Mouse (Mus musculus) G1E (cell line): Measurements from ENCODE around the gene Tmem231. TPM values are rescaled to one million over a fixed set of nuclear protein-coding genes. Genes with fewer than 3 reads are reported as not detected.

Source experiments
- ATAC-seq: 2 replicates; pipeline ENCODE4 v1.8.0; 2016; ENCODE audit warnings: mild to moderate bottlenecking; ENCODE audit not compliant: insufficient number of reproducible peaks, poor library complexity, low FRiP score, severe bottlenecking; ENCODE audit errors: extremely low read depth
- DNase-seq: peaks from one replicate; pipeline ENCODE4 v3.0.0; 2012; ENCODE audit warnings: low spot score
- H3K27me3 ChIP-seq: 2 replicates; pipeline ENCODE4 v1.6.1; 2012; ENCODE audit warnings: mild to moderate bottlenecking, low read length, inconsistent platforms; ENCODE audit not compliant: insufficient read depth
- H3K36me3 ChIP-seq: replicated peaks from 2 replicates; pipeline ENCODE3; 2012; ENCODE audit warnings: mild to moderate bottlenecking, inconsistent platforms
- H3K4me1 ChIP-seq: 2 replicates; pipeline ENCODE4 v1.6.1; 2012; ENCODE audit warnings: low read depth, low read length, inconsistent platforms, mixed read lengths; ENCODE audit not compliant: insufficient read depth
- H3K4me3 ChIP-seq: 2 replicates; pipeline ENCODE4 v1.5.1; 2012; ENCODE audit warnings: low read depth, mild to moderate bottlenecking, inconsistent platforms, low read length, moderate library complexity, mixed read lengths
- H3K9me3 ChIP-seq: replicated peaks from 2 replicates; pipeline ENCODE4 v1.6.1; 2012; ENCODE audit warnings: inconsistent platforms
- CTCF ChIP-seq: IDR thresholded peaks from 2 replicates; pipeline ENCODE4 v1.5.1; 2012; ENCODE audit warnings: low read depth, low read length, inconsistent platforms, mixed read lengths
- GATA1 ChIP-seq: IDR thresholded peaks from 2 replicates; pipeline ENCODE4 v1.6.1; 2012; ENCODE audit warnings: borderline replicate concordance, low read length, inconsistent platforms, mixed read lengths
- GATA2 ChIP-seq: IDR thresholded peaks from 2 replicates; pipeline ENCODE4 v1.6.1; 2012; ENCODE audit warnings: low read depth, low read length, inconsistent platforms, borderline replicate concordance
- POLR2AphosphoS5 ChIP-seq: IDR thresholded peaks from 2 replicates; pipeline ENCODE4 v1.6.1; 2012; ENCODE audit warnings: low read depth, low read length, inconsistent platforms; ENCODE audit not compliant: insufficient replicate concordance
- TAL1 ChIP-seq: conservative IDR thresholded peaks from 2 replicates; pipeline ENCODE4 v1.6.1; 2012; ENCODE audit warnings: low read depth, low read length, inconsistent platforms, mixed read lengths
- polyA plus RNA-seq: library from polyadenylated mRNA; stranded (reverse); fragments of >175 nt; gene quantifications from 2 replicates; pipeline ENCODE4 v1.2.3, GENCODE M21; 2012
- total RNA-seq, 2 experiments: library from RNA; stranded (forward) in 1 of 2; stranded (reverse) in 1 of 2; fragments of 200-1000 nt in 1 of 2; fragments of >200 nt in 1 of 2; fragmentation: Nextera tagmentation in 1 of 2; gene quantifications; 2 replicates each; pipeline ENCODE4 v1.2.3; 2014 to 2017

The Tmem231 gene
- total and polyA plus RNA-seq, 3 experiments, result 8.8 to 15.2 (median 8.9) TPM

DNA sequence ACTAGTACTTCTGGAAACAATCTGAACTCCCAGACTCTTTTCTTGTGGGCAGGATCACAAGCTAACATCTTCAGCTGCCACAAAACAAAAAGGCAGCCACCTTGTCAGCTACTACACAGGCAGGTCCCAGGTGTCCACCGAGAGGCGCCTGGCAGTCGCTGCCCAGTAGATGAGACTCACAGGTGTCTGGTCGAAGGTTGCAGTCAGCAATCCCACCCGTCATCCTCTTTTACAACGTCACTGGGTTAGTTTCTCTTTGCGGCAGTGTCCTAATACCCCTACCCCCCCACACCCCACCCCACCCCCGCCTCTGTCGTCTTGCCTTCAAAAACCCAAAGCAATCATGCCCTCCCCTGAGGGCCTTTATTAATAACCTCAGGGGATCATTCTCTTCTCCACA is 57.9 kb downstream of the Tmem231 start:
- H3K27me3 ChIP-seq, result no peaks in the 10 kb centered on the region
- peaks cover 25% of the 10 kb centered on the region for H3K4me1 ChIP-seq
- DNase-seq (peak; percentile 26), ATAC-seq (no peak)
- TF ChIP-seq TAL1 (no peak), GATA2 (no peak), CTCF (no peak), POLR2AphosphoS5 (no peak), GATA1 (no peak)
- H3K4me3 ChIP-seq, result peak overlapping the region; percentile 88
- H3K9me3 ChIP-seq, result no peaks in the 10 kb centered on the region
- peaks cover 17% of the 10 kb centered on the region for H3K36me3 ChIP-seq

DNA sequence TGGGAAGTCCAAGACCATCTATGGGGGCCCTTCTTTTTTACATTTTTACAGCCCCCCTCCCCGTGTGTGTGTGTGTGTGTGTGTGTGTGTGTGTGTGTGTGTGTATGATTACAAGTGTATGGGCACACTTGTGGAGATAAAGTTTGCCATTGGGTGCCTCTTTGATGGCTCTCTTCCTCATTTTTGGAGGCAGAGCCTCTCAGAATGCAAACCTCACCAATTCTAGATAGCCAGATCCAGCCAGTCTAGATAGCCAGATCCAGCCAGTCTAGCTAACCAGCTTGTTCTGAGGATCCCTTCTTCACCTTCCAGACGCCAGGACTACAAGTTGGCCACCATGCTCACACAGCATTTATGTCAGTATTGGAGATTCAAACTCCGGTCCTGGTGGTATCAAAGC is 62.4 kb downstream of the Tmem231 start:
- TF ChIP-seq GATA1, result no peak
- no peak for TF ChIP-seq CTCF
- TF ChIP-seq TAL1, result no peak
- TF ChIP-seq GATA2, result no peak
- DNase-seq (no peak), ATAC-seq (no peak)
- no peaks in the 10 kb centered on the region for H3K27me3 ChIP-seq
- H3K4me1 ChIP-seq, result peaks cover 17% of the 10 kb centered on the region
- H3K36me3 ChIP-seq, result peaks cover 37% of the 10 kb centered on the region
- H3K4me3 ChIP-seq, result no peak overlapping the region
- no peaks in the 10 kb centered on the region for H3K9me3 ChIP-seq

DNA sequence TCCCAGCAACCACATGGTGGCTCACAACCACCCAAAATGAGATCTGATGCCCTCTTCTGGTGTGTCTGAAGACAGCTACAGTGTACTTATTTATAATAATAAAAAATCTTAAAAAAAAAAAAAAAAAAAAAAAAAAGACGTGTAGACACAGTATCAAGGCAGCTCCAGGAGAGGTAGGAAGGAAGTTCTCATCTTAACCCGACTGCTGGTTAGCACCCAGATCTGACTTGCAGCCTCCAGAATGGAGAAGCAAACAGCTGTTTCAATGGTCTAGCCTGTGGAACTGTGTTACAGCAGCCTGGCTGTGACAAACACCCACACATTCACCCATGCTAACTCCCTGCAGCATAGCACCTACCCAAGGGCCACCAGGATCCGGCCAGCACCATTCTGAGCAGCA is 63.3 kb downstream of the Tmem231 start:
- TF ChIP-seq TAL1, result no peak
- no peak for TF ChIP-seq CTCF
- no peak for TF ChIP-seq POLR2AphosphoS5
- no peak for TF ChIP-seq GATA2
- TF ChIP-seq GATA1, result no peak
- no peak for ATAC-seq
- no peak overlapping the region for H3K4me3 ChIP-seq
- peaks cover 9% of the 10 kb centered on the region for H3K4me1 ChIP-seq
- no peaks in the 10 kb centered on the region for H3K9me3 ChIP-seq
- H3K36me3 ChIP-seq, result peaks cover 44% of the 10 kb centered on the region
- DNase-seq, result no peak
- H3K27me3 ChIP-seq, result no peaks in the 10 kb centered on the region

DNA sequence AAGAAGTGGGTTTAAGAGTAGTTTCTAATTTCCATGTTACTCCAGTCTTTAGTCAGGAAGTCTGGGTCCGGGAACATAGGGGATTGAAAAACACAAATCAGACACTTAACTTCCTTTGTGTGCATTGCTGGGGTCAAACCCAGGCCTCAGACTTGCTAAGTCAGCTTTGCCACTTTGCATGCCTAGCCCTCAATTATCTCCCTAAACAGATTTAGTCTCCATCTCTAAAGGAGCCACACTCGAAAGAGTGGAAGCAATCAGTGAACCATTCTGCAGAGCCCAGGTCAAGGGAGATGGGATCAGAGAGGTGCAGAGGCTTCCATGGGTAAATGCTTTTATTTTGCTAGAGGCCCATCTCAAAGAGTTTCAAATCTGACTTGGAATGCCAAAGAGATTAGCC is 65.0 kb downstream of the Tmem231 start:
- Histone ChIP-seq H3K27me3 (no peaks in the 10 kb centered on the region), H3K36me3 (peaks cover 43% of the 10 kb centered on the region), H3K4me3 (no peak overlapping the region), H3K4me1 (peaks cover 5% of the 10 kb centered on the region; the same call in 1 of the 2 replicates), H3K9me3 (no peaks in the 10 kb centered on the region)
- DNase-seq (no peak), ATAC-seq (no peak)
- TF ChIP-seq GATA1, result no peak
- no peak for TF ChIP-seq CTCF
- no peak for TF ChIP-seq TAL1
- no peak for TF ChIP-seq GATA2
- no peak for TF ChIP-seq POLR2AphosphoS5

DNA sequence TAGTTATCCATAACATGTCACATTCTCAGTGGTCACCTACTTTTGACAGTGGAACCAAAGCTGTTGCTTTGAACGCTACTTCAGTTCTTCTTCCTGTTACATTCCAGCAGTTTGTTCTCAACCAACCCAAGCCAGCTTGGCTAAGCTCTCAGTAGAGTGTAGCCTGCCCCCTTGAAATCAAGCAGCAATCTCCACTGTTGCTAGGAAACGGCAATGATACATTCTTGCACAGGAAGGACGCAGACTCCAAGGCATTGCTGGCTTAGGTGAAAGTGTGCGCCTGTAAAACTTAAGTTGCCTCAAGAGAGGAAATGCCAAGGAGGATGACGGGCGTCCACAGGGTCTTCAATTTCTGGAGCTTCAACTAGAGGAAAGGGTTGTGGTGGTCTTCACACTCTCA is 67.8 kb downstream of the Tmem231 start:
- no peaks in the 10 kb centered on the region for H3K27me3 ChIP-seq
- ATAC-seq, result no peak

DNA sequence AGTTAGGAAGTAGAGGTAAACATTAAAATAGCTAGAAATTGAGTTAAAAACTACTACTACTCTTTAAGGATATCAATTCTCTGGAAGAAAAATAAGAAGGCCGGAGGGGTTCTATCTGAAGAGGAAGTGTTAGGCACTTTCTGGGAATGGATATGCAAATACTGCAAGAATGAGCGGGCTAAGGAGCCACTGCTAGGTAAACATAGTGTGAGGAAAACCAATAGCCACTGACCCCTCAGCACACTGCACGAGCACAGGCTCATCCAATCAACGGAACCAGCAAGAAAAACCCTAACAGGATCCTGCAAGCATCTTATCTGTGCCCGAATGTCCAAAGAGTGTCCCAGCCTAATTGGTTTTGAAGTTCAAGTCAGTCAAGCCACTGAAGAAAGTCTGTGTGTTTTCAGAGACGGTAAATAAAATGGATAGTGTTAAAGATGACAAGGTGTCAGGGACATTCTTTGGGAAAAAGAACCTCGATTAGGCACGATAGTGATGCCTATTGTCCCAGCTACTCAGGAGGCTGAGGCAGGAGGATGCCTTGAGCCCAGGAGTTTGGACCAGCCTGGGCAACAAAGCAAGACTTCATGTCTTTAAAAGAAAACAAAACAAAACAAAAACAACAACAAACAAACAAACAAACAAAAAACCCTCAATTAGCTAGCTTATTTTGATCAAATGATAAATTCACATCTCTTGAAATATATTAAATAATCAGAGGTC is 68.4 kb downstream of the Tmem231 start:
- Histone ChIP-seq H3K36me3 (peaks cover 30% of the 10 kb centered on the region), H3K9me3 (no peaks in the 10 kb centered on the region), H3K4me3 (no peak overlapping the region), H3K27me3 (no peaks in the 10 kb centered on the region), H3K4me1 (no peaks in the 10 kb centered on the region)
- DNase-seq (no peak), ATAC-seq (no peak)
- TF ChIP-seq POLR2AphosphoS5 (no peak), CTCF (no peak), GATA2 (no peak), GATA1 (no peak), TAL1 (no peak)

More for the DNA sequence above, 67.8 kb downstream of the Tmem231 start:
- DNase-seq, result no peak
- no peaks in the 10 kb centered on the region for H3K9me3 ChIP-seq
- no peak overlapping the region for H3K4me3 ChIP-seq
- H3K4me1 ChIP-seq, result no peaks in the 10 kb centered on the region
- H3K36me3 ChIP-seq, result peaks cover 30% of the 10 kb centered on the region
- TF ChIP-seq CTCF, result no peak
- TF ChIP-seq GATA2, result no peak
- TF ChIP-seq TAL1, result no peak
